Mouse (Mus musculus) stomach, embryonic 16.5 days (tissue): Measurements from ENCODE around the gene Lpar6. TPM values are rescaled to one million over a fixed set of nuclear protein-coding genes. Genes with fewer than 3 reads are reported as not detected.

ENCODE experiments used
- ATAC-seq: fragments of 200-750 bp; cut with Nextera tagmentation; 2 replicates; pipeline ENCODE4 v1.8.0; 2017; ENCODE audit warnings: moderate number of reproducible peaks, moderate TSS enrichment; ENCODE audit not compliant: insufficient read depth, low FRiP score
- H3K27ac ChIP-seq: fragments of 300-500 bp; sonication (generic); 2 replicates; pipeline ENCODE4 v1.5.1; 2014; ENCODE audit warnings: low read length
- H3K27me3 ChIP-seq: fragments of 300-500 bp; sonication (generic); 2 replicates; pipeline ENCODE4 v1.6.1; 2014; ENCODE audit warnings: low read length, control low read depth, mixed read lengths; ENCODE audit not compliant: control insufficient read depth, insufficient read depth
- H3K36me3 ChIP-seq: fragments of 300-500 bp; sonication (generic); 2 replicates; pipeline ENCODE4 v1.6.1; 2014; ENCODE audit warnings: low read length; ENCODE audit not compliant: control insufficient read depth, insufficient read depth
- H3K4me1 ChIP-seq: fragments of 300-500 bp; sonication (generic); 2 replicates; pipeline ENCODE4 v1.6.1; 2014; ENCODE audit warnings: low read length, control low read depth, mixed read lengths; ENCODE audit not compliant: control insufficient read depth, insufficient read depth
- H3K4me2 ChIP-seq: fragments of 300-500 bp; sonication (generic); 2 replicates; pipeline ENCODE4 v1.6.1; 2014; ENCODE audit warnings: low read depth, low read length, mixed read lengths
- H3K4me3 ChIP-seq: fragments of 300-500 bp; sonication (generic); replicated peaks from 2 replicates; pipeline ENCODE4 v1.5.1; 2014; ENCODE audit warnings: mild to moderate bottlenecking, low read length
- H3K9ac ChIP-seq: fragments of 300-500 bp; sonication (generic); 2 replicates; pipeline ENCODE4 v1.6.1; 2014; ENCODE audit warnings: low read length
- H3K9me3 ChIP-seq: fragments of 300-500 bp; sonication (generic); replicated peaks from 2 replicates; pipeline ENCODE4 v1.6.1; 2016; ENCODE audit warnings: low read length, control low read depth; ENCODE audit not compliant: control insufficient read depth
- WGBS: fragments of 180-500 bp; shearing (Covaris S2); extraction: QIAGEN DNeasy Blood & Tissue Kit; methylation state at CpG from one replicate; pipeline ENCODE4 v1.1.7; 2014; 5-methylcytosine and 5-hydroxymethylcytosine counted together
- polyA plus RNA-seq: library from polyadenylated mRNA; unstranded; fragments of >200 nt; fragmentation: Nextera tagmentation; extraction: Ambion mirVana; gene quantifications from 2 replicates; pipeline ENCODE4 v1.2.1, GENCODE M21; 2015

Lpar6 gene
- polyA plus RNA-seq, result 13.2 and 13.8 TPM in 2 replicates

DNA sequence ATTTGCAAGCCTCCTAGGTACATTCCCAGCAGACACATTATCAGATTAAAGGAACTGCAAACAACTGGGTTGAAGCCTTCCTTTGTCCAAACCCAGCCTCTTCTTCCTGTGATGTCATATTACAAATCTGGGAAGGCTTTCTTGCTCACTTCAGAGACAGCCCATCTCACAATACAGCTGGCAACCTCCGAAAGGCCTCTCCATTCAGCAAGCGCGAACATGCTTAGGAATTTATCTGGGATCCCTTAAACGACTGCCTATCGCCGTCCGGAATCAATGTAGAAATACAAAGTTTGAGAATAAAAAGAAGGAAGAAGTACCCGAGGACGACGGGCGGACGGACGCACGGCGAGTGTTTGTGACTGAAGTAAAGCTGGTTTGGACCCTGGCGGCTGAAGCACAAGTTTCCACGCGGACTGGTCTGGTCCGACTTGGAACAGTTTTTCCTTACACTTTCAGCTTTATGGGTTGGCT, at the start of gene Lpar6:
Gene Lpar6, plus strand, starts transcription at position 48 of the 474 bp plus-strand sequence.
- Histone ChIP-seq H3K9ac (peak within 1 kb of the TSS; percentile 79), H3K4me3 (peak within 1 kb of the TSS; percentile 63), H3K27me3 (no peaks in the 10 kb centered on the region), H3K27ac (peak within 1 kb of the TSS; percentile 98), H3K4me1 (peaks cover 18% of the 10 kb centered on the region), H3K9me3 (no peaks in the 10 kb centered on the region), H3K4me2 (peak within 1 kb of the TSS; percentile 62), H3K36me3 (no peaks in the 10 kb centered on the region)
- WGBS, result under 1% methylated on average over 19 of the region's 19 CpGs
- ATAC-seq, result peak; percentile 90

DNA sequence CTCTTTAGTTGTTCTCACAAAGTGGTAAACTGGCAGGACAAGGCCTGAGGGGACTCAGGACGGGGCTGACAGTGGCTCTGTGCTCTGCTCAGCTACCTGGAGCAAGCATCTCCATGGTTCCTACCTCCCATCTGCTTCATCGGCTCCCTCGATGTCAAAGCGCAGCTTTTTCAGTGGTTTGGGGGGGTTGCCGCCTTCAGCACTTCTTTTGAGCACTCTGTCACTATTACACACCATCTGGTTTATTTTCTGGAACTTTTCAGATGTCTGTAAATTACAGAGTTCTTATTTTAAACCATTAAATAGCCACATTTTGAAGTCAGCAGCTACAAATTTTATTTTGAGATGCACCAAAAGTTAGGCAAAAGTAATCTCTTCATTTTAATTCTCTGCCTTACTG, 38.6 kb upstream of the Lpar6 start:
- ATAC-seq, result no peak
- no peaks in the 10 kb centered on the region for H3K27me3 ChIP-seq
- no peak overlapping the region for H3K27ac ChIP-seq
- 0 out of 2 replicates have a peak, but pooled peaks cover 2% of the 10 kb centered on the region for H3K4me1 ChIP-seq
- 58% methylated on average over 5 of the region's 5 CpGs for WGBS
- H3K36me3 ChIP-seq, result no peaks in the 10 kb centered on the region; the same call in 1 of the 2 replicates
- H3K4me2 ChIP-seq, result no peak overlapping the region
- no peak overlapping the region for H3K4me3 ChIP-seq
- H3K9ac ChIP-seq, result no peak overlapping the region
- no peaks in the 10 kb centered on the region for H3K9me3 ChIP-seq

DNA sequence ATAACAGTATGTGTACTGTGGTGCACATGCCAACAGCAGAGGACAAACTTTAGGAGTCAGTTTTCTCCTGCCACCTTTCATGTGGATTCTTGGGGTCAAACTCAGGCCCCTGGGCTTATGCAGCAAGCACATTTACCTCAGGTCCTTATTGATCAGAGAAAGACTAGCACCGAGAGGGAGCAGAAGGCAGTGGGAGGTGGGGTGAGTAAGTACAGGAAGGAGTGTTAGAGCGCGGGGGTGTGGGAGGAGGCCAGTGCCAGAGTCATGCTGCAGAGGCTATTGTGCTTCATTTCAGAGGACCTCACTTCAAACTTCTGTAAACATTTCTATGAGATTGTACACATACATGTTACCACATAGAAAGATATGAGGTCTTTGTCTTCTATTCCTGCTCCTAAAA, 36.2 kb upstream of the Lpar6 start:
- H3K27ac ChIP-seq, result no peak overlapping the region
- no peaks in the 10 kb centered on the region for H3K9me3 ChIP-seq
- ATAC-seq, result no peak
- 48% methylated on average over 3 of the region's 3 CpGs for WGBS
- no peak overlapping the region for H3K9ac ChIP-seq
- H3K4me3 ChIP-seq, result no peak overlapping the region
- H3K4me1 ChIP-seq, result 0 out of 2 replicates have a peak, but pooled peaks cover 2% of the 10 kb centered on the region
- H3K4me2 ChIP-seq, result no peak overlapping the region
- H3K27me3 ChIP-seq, result no peaks in the 10 kb centered on the region
- H3K36me3 ChIP-seq, result no peaks in the 10 kb centered on the region

DNA sequence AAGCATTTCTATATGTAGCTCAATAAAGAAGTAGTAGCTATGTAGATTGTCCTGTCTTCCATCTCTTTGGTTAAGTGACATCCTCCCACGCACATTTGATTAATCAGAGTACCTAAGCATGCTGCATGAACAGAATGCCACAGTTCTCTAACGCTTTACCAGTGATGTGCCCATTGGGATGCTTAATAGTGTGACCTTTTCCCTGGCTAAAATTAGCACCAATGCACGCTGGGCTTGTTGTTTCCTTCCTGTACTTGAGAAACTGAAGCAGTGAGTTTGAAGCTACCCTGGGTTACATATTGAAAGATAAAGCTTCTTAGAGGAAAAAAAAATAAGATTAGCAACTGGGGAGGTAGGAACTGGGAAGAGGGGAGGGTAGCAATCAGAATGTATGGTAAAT, 33.7 kb upstream of the Lpar6 start:
- H3K4me2 ChIP-seq, result no peak overlapping the region
- no peaks in the 10 kb centered on the region for H3K27me3 ChIP-seq
- H3K9ac ChIP-seq, result no peak overlapping the region
- H3K4me3 ChIP-seq, result no peak overlapping the region
- 0 out of 2 replicates have a peak, but pooled peaks cover 2% of the 10 kb centered on the region for H3K4me1 ChIP-seq
- no peaks in the 10 kb centered on the region for H3K36me3 ChIP-seq
- no peak overlapping the region for H3K27ac ChIP-seq
- no peak for ATAC-seq
- 68% methylated on average over 3 of the region's 3 CpGs for WGBS
- H3K9me3 ChIP-seq, result no peaks in the 10 kb centered on the region

DNA sequence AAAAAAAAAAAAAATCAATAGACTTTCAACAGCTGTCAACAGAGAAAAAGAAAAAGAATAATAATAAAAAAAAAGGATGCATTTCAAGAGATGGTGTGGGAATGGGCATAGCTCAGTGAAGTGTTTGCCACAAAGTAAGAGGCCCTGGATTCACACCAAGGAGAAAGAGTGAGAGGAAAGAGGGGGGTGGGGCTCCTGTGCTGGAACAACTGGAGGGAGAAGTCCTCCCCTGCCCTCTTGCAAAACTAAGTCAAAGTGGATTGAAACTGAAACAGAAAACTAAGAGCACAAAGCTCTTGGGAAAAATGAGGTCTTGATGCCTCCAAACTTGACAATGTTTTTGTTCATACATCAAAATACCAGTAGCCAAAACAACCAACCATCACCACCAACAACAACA, 28.4 kb upstream of the Lpar6 start:
- ATAC-seq, result no peak

DNA sequence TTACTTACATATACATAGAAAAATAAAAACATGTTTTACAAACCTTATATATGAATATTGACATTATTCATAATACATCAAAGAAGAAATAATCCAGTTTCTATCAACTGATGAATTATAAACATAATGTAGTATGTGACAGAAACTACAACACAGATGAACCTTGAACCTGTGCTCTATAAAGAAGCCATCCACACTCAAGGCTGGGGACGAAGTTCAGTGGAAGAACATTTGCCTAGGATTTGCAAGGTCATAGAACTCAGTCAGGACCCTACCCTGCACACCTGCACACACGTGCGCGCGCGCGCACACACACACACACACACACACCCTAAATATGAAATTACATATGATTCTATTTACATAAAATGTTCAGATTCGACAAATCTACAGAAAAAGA, 27.5 kb upstream of the Lpar6 start:
- H3K36me3 ChIP-seq, result 0 out of 2 replicates have a peak, but pooled peaks cover 2% of the 10 kb centered on the region
- H3K4me1 ChIP-seq, result no peaks in the 10 kb centered on the region
- no peak overlapping the region for H3K4me3 ChIP-seq
- no peak for ATAC-seq
- H3K27ac ChIP-seq, result no peak overlapping the region
- 91% methylated on average over 8 of the region's 8 CpGs for WGBS
- no peak overlapping the region for H3K9ac ChIP-seq
- no peak overlapping the region for H3K4me2 ChIP-seq
- no peaks in the 10 kb centered on the region for H3K9me3 ChIP-seq
- no peaks in the 10 kb centered on the region for H3K27me3 ChIP-seq

More for the DNA sequence above, 28.4 kb upstream of the Lpar6 start:
- Histone ChIP-seq H3K27ac (no peak overlapping the region), H3K4me2 (no peak overlapping the region), H3K4me3 (no peak overlapping the region), H3K9me3 (no peaks in the 10 kb centered on the region), H3K9ac (no peak overlapping the region), H3K36me3 (0 out of 2 replicates have a peak, but pooled peaks cover under 1% of the 10 kb centered on the region), H3K27me3 (no peaks in the 10 kb centered on the region), H3K4me1 (no peaks in the 10 kb centered on the region)

DNA sequence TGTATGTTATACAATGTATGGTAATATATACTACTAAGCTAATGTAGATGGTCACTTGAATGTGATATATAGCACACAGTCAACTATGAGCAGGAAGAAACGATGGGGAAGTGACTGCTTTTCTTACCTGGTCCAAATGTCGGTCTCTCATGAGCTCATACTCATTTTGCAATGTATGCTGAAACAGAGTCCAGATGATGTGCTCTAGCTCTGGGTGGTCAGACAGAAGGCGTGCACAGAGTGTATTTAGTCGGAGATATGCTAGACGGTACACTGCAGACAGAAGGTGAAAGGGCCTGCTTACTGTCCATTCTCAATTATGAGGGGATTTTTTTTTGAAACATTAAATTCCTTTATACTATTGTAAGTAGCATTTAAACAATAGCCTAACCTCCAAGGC, 26.2 kb upstream of the Lpar6 start:
- WGBS, result 86% methylated on average over 5 of the region's 5 CpGs
- Histone ChIP-seq H3K27me3 (no peaks in the 10 kb centered on the region), H3K9ac (no peak overlapping the region), H3K4me2 (no peak overlapping the region), H3K27ac (no peak overlapping the region), H3K4me1 (no peaks in the 10 kb centered on the region), H3K9me3 (no peaks in the 10 kb centered on the region), H3K36me3 (0 out of 2 replicates have a peak, but pooled peaks cover 2% of the 10 kb centered on the region), H3K4me3 (no peak overlapping the region)
- no peak for ATAC-seq

DNA sequence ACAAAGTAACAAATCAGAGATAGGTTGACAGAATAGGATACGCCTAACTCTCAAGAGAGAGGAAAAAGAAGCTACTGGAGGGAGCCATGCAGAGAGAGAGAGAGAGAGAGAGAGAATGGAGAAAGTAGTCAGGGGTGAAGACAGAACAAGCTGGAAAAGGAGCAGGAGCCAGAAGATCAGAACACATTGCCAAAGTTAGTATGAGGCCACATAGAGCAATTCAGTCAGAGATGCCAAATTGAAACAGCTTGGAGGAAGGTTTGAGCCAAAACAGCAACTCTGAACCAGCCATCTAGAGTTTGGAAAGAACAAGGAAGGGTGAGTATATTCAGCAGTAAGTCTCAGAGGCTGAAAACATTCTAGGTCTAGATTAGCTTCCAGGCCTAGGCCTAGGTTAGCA, 20.6 kb upstream of the Lpar6 start:
- Histone ChIP-seq H3K9ac (no peak overlapping the region), H3K36me3 (0 out of 2 replicates have a peak, but pooled peaks cover 2% of the 10 kb centered on the region), H3K4me2 (no peak overlapping the region), H3K4me1 (no peaks in the 10 kb centered on the region), H3K27ac (no peak overlapping the region), H3K27me3 (no peaks in the 10 kb centered on the region), H3K4me3 (no peak overlapping the region), H3K9me3 (no peaks in the 10 kb centered on the region)
- WGBS, result 91% methylated on average over 1 of the region's 1 CpGs
- ATAC-seq, result no peak

DNA sequence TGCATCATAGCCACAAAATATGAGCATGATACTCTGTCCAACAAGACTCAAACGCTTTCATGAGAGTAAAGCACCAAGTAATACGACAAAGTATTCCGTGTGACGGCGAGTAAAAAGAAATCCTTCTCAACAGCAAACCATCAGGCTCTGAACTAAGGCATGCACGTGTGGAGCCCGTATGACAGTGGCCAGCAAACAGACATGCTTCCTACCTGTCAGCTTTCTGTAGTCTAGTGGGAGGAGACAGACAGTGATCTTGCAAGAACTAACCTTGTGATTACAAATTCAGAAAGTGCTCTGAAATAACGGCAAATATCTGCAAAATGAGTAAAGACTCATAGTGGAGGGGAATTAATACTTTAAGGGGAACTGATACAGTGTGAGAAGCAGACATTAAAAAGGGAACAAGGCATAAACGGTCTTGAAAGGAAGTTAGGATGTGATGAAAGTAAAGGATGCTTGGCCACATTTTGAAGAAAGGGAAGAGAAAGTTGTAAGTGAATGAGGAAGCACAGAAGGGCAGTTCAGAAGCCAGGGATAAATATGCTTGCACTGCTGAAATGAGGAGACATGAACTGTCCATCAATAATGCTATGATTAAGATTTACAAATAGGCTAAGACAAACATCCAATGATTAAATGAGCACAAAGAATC, 15.3 kb upstream of the Lpar6 start:
- no peak for ATAC-seq
- 82% methylated on average over 9 of the region's 9 CpGs for WGBS
- H3K4me3 ChIP-seq, result no peak overlapping the region
- H3K27me3 ChIP-seq, result no peaks in the 10 kb centered on the region
- no peak overlapping the region for H3K27ac ChIP-seq
- peaks cover 10% of the 10 kb centered on the region; the same call in 1 of the 2 replicates for H3K4me1 ChIP-seq
- no peak overlapping the region for H3K9ac ChIP-seq
- no peaks in the 10 kb centered on the region for H3K36me3 ChIP-seq
- H3K9me3 ChIP-seq, result no peaks in the 10 kb centered on the region
- no peak overlapping the region for H3K4me2 ChIP-seq
